Mouse (Mus musculus) liver, embryonic 14.5 days (tissue): ENCODE data around the gene Klhl7. TPM values are rescaled to one million over a fixed set of nuclear protein-coding genes. Genes with fewer than 3 reads are reported as not detected.

ENCODE experiments used
- ATAC-seq: fragments of 200-750 bp; cut with Nextera tagmentation; 2 replicates; pipeline ENCODE4 v1.8.0; 2017; ENCODE audit warnings: moderate number of reproducible peaks, mild to moderate bottlenecking, moderate library complexity; ENCODE audit not compliant: insufficient read depth
- DNase-seq, 3 experiments: peaks; one replicate each; pipeline ENCODE4 v3.0.0-alpha.2; 2012 to 2013; ENCODE audit warnings: low read depth in 3 of 3, low spot score in 3 of 3
- H3K27ac ChIP-seq: fragments of 300-500 bp; sonication (generic); 2 replicates; pipeline ENCODE4 v1.5.1; 2014; ENCODE audit warnings: moderate library complexity, mild to moderate bottlenecking, control low read depth, inconsistent platforms
- H3K27me3 ChIP-seq: fragments of 300-500 bp; sonication (generic); 2 replicates; pipeline ENCODE4 v1.6.1; 2014; ENCODE audit warnings: mild to moderate bottlenecking, low read length, moderate library complexity; ENCODE audit not compliant: control insufficient read depth, insufficient read depth
- H3K36me3 ChIP-seq: fragments of 300-500 bp; sonication (generic); replicated peaks from 2 replicates; pipeline ENCODE4 v1.6.1; 2014; ENCODE audit warnings: low read depth; ENCODE audit not compliant: control insufficient read depth, insufficient read depth
- H3K4me1 ChIP-seq, 2 experiments: fragments of 200-500 bp in 1 of 2; fragments of 300-500 bp in 1 of 2; sonication (generic) in 1 of 2; replicated peaks; 2 replicates each; pipeline ENCODE4 v1.6.1; 2012 to 2014; ENCODE audit warnings: antibody characterized with exemption in 1 of 2, inconsistent platforms in 1 of 2, low read length in 1 of 2; ENCODE audit not compliant: control insufficient read depth in 2 of 2, insufficient read depth in 2 of 2
- H3K4me2 ChIP-seq: fragments of 300-500 bp; sonication (generic); 2 replicates; pipeline ENCODE4 v1.6.1; 2014; ENCODE audit warnings: low read depth, mild to moderate bottlenecking, control low read depth, moderate library complexity
- H3K4me3 ChIP-seq, 2 experiments: fragments of 200-500 bp in 1 of 2; fragments of 300-500 bp in 1 of 2; sonication (generic) in 1 of 2; 2 replicates each; pipeline ENCODE4 v1.5.1; 2012 to 2014; ENCODE audit warnings: low read depth in 2 of 2, low read length in 2 of 2, mild to moderate bottlenecking in 2 of 2, control low read depth in 1 of 2, inconsistent platforms in 1 of 2, moderate library complexity in 1 of 2; ENCODE audit not compliant: insufficient read depth in 1 of 2
- H3K9ac ChIP-seq: fragments of 300-500 bp; sonication (generic); replicated peaks from 2 replicates; pipeline ENCODE4 v1.6.1; 2014; ENCODE audit warnings: mild to moderate bottlenecking, control low read depth, moderate library complexity
- H3K9me3 ChIP-seq: fragments of 300-500 bp; sonication (generic); 2 replicates; pipeline ENCODE4 v1.6.1; 2016; ENCODE audit warnings: low read length, mixed read lengths; ENCODE audit not compliant: control insufficient read depth
- CTCF ChIP-seq: IDR thresholded peaks from 2 replicates; pipeline ENCODE4 v1.5.1; 2016; ENCODE audit warnings: antibody characterized with exemption, low read depth, control low read depth
- EP300 ChIP-seq: IDR thresholded peaks from 2 replicates; pipeline ENCODE4 v1.6.1; 2016; ENCODE audit warnings: antibody characterized with exemption, low read depth
- WGBS: fragments of 180-500 bp; shearing (Covaris S2); extraction: QIAGEN DNeasy Blood & Tissue Kit; methylation state at CpG from one replicate; pipeline ENCODE4 v1.1.7; 2014; ENCODE audit not compliant: insufficient replicate concordance; 5-methylcytosine and 5-hydroxymethylcytosine counted together
- polyA plus RNA-seq, 2 experiments: library from polyadenylated mRNA; depleted of rRNA in 1 of 2; stranded (reverse) in 1 of 2; unstranded in 1 of 2; fragments of >200 nt; fragmentation: Nextera tagmentation in 1 of 2; extraction: Ambion mirVana in 1 of 2; gene quantifications; 2 replicates each; pipeline versions ENCODE4 v1.2.1 to v1.2.3; 2012 to 2014

Klhl7 gene
- polyA plus RNA-seq, 2 experiments = 9.8 to 18.1 TPM

DNA sequence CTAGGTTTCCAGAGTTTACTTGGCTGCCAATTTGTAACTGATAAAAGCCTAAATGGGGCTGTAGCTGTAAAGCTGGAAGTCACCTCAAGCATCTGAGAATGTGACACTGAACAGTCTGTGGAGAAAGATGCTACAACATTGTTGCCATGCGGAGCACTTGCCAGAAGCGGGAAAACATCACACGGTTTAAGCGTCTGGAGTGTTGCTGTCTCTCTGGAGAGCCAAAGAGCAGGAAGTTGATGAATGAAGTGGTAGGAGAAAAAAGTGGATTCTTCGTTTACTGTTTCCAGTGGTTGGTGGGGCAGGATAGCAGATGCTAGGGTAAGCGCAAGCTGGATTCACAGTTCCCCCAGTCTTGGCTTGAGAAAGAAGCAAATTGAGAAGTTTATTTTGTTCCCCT, 19.6 kb upstream of the Klhl7 start:
- DNase-seq = no peak

DNA sequence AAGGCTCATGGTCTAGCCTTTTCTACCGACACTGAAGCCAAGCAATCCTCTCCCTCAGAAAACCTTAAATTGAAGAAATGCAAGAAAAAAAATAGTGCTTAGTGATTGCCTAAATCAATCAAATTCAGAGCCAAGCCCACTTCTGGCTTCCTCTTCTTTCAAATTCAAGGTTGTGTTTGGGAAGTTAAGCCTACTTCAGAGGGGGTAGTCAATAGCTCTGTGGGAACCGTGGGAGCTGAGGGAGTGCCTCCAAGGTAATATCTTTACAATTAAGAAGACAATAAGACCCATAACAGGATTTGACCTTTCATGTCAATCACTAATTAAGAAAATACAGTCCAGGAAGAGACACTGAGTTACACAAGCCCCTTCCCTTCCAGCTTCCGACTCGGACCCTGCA, 15.6 kb upstream of the Klhl7 start:
- Histone ChIP-seq H3K4me3 (no peak overlapping the region), H3K9me3 (no peaks in the 10 kb centered on the region), H3K9ac (no peak overlapping the region), H3K4me2 (no peak overlapping the region), H3K27me3 (no peaks in the 10 kb centered on the region), H3K36me3 (no peaks in the 10 kb centered on the region), H3K27ac (no peak overlapping the region), H3K4me1 (no peaks in the 10 kb centered on the region)
- 65% methylated on average over 4 of the region's 4 CpGs for WGBS
- TF ChIP-seq EP300 = no peak
- no peak for TF ChIP-seq CTCF
- ATAC-seq (no peak), DNase-seq (no peak)

More for the DNA sequence above, 19.6 kb upstream of the Klhl7 start:
- Histone ChIP-seq H3K27ac (no peak overlapping the region), H3K4me2 (no peak overlapping the region), H3K9me3 (no peaks in the 10 kb centered on the region), H3K4me1 (no peaks in the 10 kb centered on the region; a peak in 1 of 4 replicates), H3K27me3 (no peaks in the 10 kb centered on the region), H3K36me3 (no peaks in the 10 kb centered on the region), H3K4me3 (no peak overlapping the region), H3K9ac (no peak overlapping the region)
- TF ChIP-seq CTCF (no peak), EP300 (no peak)
- no peak for ATAC-seq
- WGBS = 63% methylated on average over 6 of the region's 6 CpGs

DNA sequence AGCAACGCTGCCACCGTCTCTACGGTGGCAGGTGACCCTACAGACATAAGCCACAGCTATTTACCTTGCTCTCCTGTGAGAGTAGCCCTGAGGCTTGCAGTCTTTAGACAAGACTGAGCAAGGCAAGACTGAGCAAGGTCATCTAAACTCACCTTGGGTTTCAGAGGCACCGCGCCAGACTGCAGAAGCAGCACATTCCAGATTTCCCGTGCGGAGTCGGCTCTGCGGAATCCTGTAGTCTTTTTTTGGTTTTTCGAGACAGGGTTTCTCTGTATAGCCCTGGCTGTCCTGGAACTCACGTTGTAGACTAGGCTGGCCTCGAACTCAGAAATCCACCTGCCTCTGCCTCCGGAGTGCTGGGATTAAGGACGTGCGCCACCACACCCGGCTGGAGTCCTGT, 14.2 kb upstream of the Klhl7 start:
- no peaks in the 10 kb centered on the region for H3K36me3 ChIP-seq
- DNase-seq = no peak
- H3K27me3 ChIP-seq = no peaks in the 10 kb centered on the region
- TF ChIP-seq CTCF (no peak), EP300 (no peak)
- no peak overlapping the region for H3K27ac ChIP-seq
- no peak overlapping the region for H3K4me3 ChIP-seq
- ATAC-seq = no peak
- H3K4me1 ChIP-seq = no peaks in the 10 kb centered on the region
- no peak overlapping the region for H3K9ac ChIP-seq
- 75% methylated on average over 16 of the region's 16 CpGs for WGBS
- H3K4me2 ChIP-seq = no peak overlapping the region
- H3K9me3 ChIP-seq = no peaks in the 10 kb centered on the region

DNA sequence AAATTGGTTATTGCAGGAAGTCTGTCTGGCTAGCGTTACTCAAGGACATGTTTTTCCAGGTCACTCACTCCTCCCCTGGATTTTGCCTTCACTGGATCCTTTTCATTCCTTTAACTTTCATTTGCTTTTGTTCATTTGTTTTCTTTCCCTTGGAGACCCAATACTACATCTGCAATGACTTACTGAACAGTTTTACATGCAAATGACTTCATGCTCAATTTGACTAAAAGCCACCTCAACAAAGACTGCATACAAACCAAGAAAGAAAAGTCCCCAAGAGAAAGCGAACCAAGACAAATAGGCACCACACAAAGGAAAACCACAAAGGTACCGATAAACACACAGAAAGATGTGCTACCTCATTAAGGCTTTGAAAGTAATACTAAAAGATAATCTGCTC, 13.5 kb upstream of the Klhl7 start:
- no peak overlapping the region for H3K4me3 ChIP-seq
- H3K9me3 ChIP-seq = no peaks in the 10 kb centered on the region
- H3K27me3 ChIP-seq = no peaks in the 10 kb centered on the region
- H3K36me3 ChIP-seq = no peaks in the 10 kb centered on the region
- H3K4me2 ChIP-seq = no peak overlapping the region
- 50% methylated on average over 3 of the region's 3 CpGs for WGBS
- H3K4me1 ChIP-seq = no peaks in the 10 kb centered on the region
- ATAC-seq = no peak
- H3K9ac ChIP-seq = no peak overlapping the region
- H3K27ac ChIP-seq = no peak overlapping the region
- TF ChIP-seq EP300 (no peak), CTCF (no peak)
- no peak for DNase-seq

DNA sequence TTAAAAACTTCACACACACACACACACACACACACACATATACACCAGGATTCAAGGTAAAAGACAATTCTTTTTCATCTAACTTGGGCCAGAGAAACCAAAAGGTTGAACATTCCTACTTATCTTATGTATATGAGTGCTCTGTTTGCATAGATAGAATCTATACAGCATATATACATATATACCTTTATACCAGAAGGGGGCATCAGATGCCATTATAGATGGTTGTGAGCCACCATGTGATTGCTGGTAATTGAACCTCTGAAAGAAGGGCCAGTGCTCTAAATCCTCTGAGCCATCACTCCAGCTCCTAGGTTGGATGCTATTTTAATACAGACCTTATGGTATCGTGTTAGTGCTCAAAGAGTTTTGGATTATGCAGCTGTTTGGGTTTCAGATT, 12.0 kb upstream of the Klhl7 start:
- Histone ChIP-seq H3K9ac (no peak overlapping the region), H3K27me3 (no peaks in the 10 kb centered on the region), H3K4me3 (no peak overlapping the region), H3K36me3 (no peaks in the 10 kb centered on the region), H3K27ac (no peak overlapping the region), H3K4me2 (no peak overlapping the region), H3K4me1 (no peaks in the 10 kb centered on the region), H3K9me3 (no peaks in the 10 kb centered on the region)
- 56% methylated on average over 1 of the region's 1 CpGs for WGBS
- ATAC-seq = 0 out of 2 replicates have a peak, but pooled peaks have one; percentile 35
- no peak for DNase-seq
- TF ChIP-seq CTCF (peak; percentile 43; the same call in 1 of the 2 replicates), EP300 (no peak)
